Mouse (Mus musculus) liver, embryonic 15.5 days (tissue): ENCODE data around the gene Nme8. TPM values are rescaled to one million over a fixed set of nuclear protein-coding genes. Genes with fewer than 3 reads are reported as not detected.

ENCODE experiments used
- ATAC-seq: fragments of 200-750 bp; cut with Nextera tagmentation; 2 replicates; pipeline ENCODE4 v1.8.0; 2017; ENCODE audit warnings: moderate number of reproducible peaks, mild to moderate bottlenecking, moderate library complexity; ENCODE audit not compliant: insufficient read depth
- H3K27ac ChIP-seq: fragments of 300-500 bp; sonication (generic); replicated peaks from 2 replicates; pipeline ENCODE4 v1.5.1; 2015; ENCODE audit warnings: mild to moderate bottlenecking, inconsistent platforms
- H3K27me3 ChIP-seq: fragments of 300-500 bp; sonication (generic); 2 replicates; pipeline ENCODE4 v1.6.1; 2015; ENCODE audit warnings: mild to moderate bottlenecking, inconsistent platforms
- H3K36me3 ChIP-seq: fragments of 300-500 bp; sonication (generic); replicated peaks from 2 replicates; pipeline ENCODE4 v1.6.1; 2015; ENCODE audit warnings: moderate library complexity, mild to moderate bottlenecking, inconsistent platforms
- H3K4me1 ChIP-seq: fragments of 300-500 bp; sonication (generic); replicated peaks from 2 replicates; pipeline ENCODE4 v1.6.1; 2015; ENCODE audit warnings: inconsistent platforms
- H3K4me2 ChIP-seq: fragments of 300-500 bp; sonication (generic); 2 replicates; pipeline ENCODE4 v1.6.1; 2015; ENCODE audit warnings: moderate library complexity, mild to moderate bottlenecking, inconsistent platforms
- H3K4me3 ChIP-seq: fragments of 300-500 bp; sonication (generic); replicated peaks from 2 replicates; pipeline ENCODE4 v1.5.1; 2015; ENCODE audit warnings: mild to moderate bottlenecking, inconsistent platforms
- H3K9ac ChIP-seq: fragments of 300-500 bp; sonication (generic); 2 replicates; pipeline ENCODE4 v1.6.1; 2015; ENCODE audit warnings: moderate library complexity, mild to moderate bottlenecking, inconsistent platforms
- H3K9me3 ChIP-seq: fragments of 300-500 bp; sonication (generic); replicated peaks from 2 replicates; pipeline ENCODE4 v1.6.1; 2016; ENCODE audit warnings: inconsistent platforms
- WGBS: fragments of 180-500 bp; shearing (Covaris S2); methylation state at CpG from one replicate; pipeline ENCODE4 v1.1.7; 2015; ENCODE audit warnings: mixed read lengths; ENCODE audit not compliant: insufficient replicate concordance; 5-methylcytosine and 5-hydroxymethylcytosine counted together
- polyA plus RNA-seq: library from polyadenylated mRNA; unstranded; fragments of >200 nt; fragmentation: Nextera tagmentation; extraction: Ambion mirVana; gene quantifications from 2 replicates; pipeline ENCODE4 v1.2.1, GENCODE M21; 2015

The Nme8 gene
- polyA plus RNA-seq, 1 experiment from 2014 or later = not detected

DNA sequence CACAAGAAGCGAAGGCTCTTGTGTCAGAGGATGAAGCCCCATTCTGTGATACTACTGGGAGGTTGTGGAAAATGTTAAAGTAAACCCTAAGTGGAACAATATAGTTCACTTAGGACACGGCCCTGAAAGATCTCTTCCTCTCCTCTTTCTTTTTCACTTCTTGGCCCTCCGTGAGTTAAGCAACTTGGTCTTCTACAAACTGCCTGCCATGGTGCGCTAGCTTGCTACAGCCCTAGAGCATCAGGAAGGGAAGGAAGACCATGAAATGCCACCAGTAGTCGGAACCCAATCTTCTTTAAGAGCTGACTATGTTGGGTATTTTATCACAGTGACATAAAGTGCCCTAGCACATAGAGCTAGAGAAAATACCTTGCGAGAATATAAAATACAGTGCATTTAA, 7.2 kb downstream of the Nme8 start:
- H3K9ac ChIP-seq = no peak overlapping the region
- H3K4me2 ChIP-seq = peak overlapping the region; percentile 19; the same call in 1 of the 2 replicates
- no peaks in the 10 kb centered on the region for H3K27me3 ChIP-seq
- H3K4me3 ChIP-seq = no peak overlapping the region
- WGBS = 65% methylated on average over 6 of the region's 6 CpGs
- no peak for ATAC-seq
- no peaks in the 10 kb centered on the region for H3K36me3 ChIP-seq
- no peak overlapping the region for H3K27ac ChIP-seq
- H3K9me3 ChIP-seq = no peaks in the 10 kb centered on the region
- H3K4me1 ChIP-seq = no peaks in the 10 kb centered on the region

DNA sequence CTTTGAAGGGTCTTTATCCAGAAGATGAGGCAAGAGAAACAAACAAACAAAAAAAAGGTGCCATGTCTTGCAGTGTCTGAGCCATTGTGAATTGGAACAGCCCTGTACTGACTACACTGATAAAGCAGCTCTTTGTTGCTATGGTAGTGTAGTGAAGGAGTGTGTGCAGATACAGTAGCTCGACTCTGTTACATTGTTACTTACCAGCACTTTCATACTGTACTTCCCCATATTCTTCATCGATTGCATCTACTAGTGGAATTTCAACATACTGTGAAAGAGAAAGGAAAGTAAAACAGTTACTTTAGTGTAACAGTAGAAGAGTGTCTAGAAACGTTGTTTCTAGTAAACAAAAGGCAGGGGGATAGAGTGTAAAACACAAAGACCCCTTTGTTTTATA, 7.6 kb downstream of the Nme8 start:
- no peak for ATAC-seq
- Histone ChIP-seq H3K4me2 (peak overlapping the region; percentile 19; the same call in 1 of the 2 replicates), H3K27ac (no peak overlapping the region), H3K4me1 (no peaks in the 10 kb centered on the region), H3K36me3 (no peaks in the 10 kb centered on the region), H3K9ac (no peak overlapping the region), H3K9me3 (no peaks in the 10 kb centered on the region), H3K4me3 (no peak overlapping the region), H3K27me3 (no peaks in the 10 kb centered on the region)
- WGBS = 32% methylated on average over 3 of the region's 3 CpGs

DNA sequence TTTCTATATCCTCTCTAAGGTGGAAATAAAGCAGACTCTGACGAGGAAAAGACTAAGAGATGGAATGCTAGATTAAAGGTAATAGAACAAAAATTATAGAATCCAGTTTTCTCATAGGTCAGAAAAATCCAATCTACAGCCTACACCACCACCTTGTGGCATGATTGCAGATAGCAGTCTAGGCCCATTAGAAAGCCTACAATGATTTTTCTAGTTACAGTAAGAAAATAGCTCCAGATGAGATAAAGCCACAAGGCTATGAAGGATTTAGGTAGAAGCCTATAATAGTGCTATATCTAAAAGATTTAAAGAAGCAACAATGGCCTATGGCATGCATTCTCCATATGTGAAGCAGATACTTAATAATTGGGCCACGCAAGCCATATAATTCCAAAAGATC, 13.6 kb downstream of the Nme8 start:
- no peak for ATAC-seq
- H3K4me2 ChIP-seq = no peak overlapping the region
- WGBS = 46% methylated on average over 2 of the region's 2 CpGs

DNA sequence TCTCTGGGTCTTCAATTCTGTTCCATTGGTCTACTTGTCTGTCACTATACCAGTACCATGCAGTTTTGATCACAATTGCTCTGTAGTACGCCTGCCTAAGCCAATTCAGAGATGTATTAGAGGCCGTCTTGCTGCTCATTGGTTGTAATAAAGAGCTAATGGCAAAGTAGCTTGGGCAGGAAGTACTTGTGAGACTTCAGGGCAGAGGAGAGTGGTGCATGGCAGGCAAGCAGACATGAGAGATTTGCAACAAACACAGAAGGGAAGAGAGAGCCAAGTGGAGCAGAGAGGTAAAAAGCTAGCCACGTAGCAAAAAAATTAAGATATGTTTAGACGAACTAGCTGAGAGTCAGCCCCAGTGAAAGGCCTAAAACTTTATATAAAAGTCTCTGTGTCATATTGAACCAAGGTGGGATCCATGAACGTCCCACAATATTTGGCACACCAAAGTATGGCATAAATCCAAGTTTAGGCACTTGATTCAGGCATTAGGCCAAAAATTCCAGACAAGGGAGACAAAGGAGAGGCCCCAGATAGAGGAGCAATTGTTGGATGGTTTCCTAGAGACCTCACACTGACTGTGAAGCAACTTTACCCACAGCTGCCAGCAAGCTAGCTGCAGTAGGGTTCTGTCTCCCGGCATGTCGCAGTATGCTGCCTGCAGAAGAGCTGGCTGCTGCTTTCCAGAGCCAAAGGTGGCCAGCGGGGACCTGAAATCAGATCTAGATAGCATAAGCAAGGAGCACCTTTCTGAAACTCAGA, 14.5 kb downstream of the Nme8 start:
- Histone ChIP-seq H3K27me3 (no peaks in the 10 kb centered on the region), H3K27ac (no peak overlapping the region), H3K4me1 (no peaks in the 10 kb centered on the region), H3K9me3 (no peaks in the 10 kb centered on the region), H3K4me2 (no peak overlapping the region), H3K4me3 (no peak overlapping the region), H3K9ac (no peak overlapping the region), H3K36me3 (no peaks in the 10 kb centered on the region)
- no peak for ATAC-seq
- WGBS = 62% methylated on average over 8 of the region's 8 CpGs

More for the DNA sequence above, 13.6 kb downstream of the Nme8 start:
- Histone ChIP-seq H3K9ac (no peak overlapping the region), H3K9me3 (no peaks in the 10 kb centered on the region), H3K27me3 (no peaks in the 10 kb centered on the region), H3K4me1 (no peaks in the 10 kb centered on the region), H3K36me3 (no peaks in the 10 kb centered on the region), H3K27ac (no peak overlapping the region), H3K4me3 (no peak overlapping the region)

DNA sequence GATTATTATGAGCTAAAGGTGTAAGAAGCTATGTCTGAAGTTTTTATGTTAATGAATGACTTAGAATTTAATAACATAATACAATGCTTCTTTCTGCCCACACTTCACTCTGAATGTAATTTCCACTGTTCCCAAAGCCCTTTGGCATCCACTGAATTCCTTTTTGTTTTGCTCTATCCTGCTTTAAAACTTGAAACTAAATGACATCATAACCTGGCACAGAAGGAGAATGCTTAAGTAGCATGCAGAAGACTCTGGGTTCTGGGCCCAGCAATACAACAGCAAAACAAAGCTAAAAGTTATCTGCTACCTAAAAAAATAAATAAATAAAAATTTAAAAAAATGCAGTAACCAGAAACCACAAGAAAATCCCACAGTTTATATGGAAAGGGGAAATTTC, 23.0 kb downstream of the Nme8 start:
- Histone ChIP-seq H3K36me3 (no peaks in the 10 kb centered on the region), H3K4me2 (no peak overlapping the region), H3K9ac (no peak overlapping the region), H3K4me3 (no peak overlapping the region), H3K4me1 (no peaks in the 10 kb centered on the region), H3K9me3 (no peaks in the 10 kb centered on the region), H3K27ac (no peak overlapping the region), H3K27me3 (no peaks in the 10 kb centered on the region)
- ATAC-seq = no peak

DNA sequence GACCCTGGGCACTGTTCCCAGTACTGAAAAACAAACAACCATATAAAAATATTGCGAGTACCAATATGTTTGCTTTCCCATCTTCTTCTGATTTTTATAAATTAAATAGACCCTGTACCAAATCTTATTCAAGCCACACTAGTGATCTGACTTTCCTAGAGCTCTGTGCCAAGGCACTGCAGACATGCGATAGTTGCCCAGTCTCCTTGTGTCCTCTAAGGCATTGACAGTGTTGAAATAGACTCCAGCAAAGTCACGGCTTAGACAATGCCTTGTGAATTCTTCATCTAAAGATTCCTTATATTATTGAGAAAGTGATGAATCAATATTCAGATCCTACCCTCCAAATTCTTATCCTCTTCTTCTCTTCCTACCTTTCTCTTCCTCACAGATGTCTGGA, 23.6 kb downstream of the Nme8 start:
- no peak for ATAC-seq
- Histone ChIP-seq H3K9ac (no peak overlapping the region), H3K36me3 (no peaks in the 10 kb centered on the region), H3K4me2 (no peak overlapping the region), H3K27ac (no peak overlapping the region), H3K4me3 (no peak overlapping the region), H3K27me3 (no peaks in the 10 kb centered on the region), H3K9me3 (no peaks in the 10 kb centered on the region), H3K4me1 (no peaks in the 10 kb centered on the region)
- WGBS = 74% methylated on average over 3 of the region's 3 CpGs

DNA sequence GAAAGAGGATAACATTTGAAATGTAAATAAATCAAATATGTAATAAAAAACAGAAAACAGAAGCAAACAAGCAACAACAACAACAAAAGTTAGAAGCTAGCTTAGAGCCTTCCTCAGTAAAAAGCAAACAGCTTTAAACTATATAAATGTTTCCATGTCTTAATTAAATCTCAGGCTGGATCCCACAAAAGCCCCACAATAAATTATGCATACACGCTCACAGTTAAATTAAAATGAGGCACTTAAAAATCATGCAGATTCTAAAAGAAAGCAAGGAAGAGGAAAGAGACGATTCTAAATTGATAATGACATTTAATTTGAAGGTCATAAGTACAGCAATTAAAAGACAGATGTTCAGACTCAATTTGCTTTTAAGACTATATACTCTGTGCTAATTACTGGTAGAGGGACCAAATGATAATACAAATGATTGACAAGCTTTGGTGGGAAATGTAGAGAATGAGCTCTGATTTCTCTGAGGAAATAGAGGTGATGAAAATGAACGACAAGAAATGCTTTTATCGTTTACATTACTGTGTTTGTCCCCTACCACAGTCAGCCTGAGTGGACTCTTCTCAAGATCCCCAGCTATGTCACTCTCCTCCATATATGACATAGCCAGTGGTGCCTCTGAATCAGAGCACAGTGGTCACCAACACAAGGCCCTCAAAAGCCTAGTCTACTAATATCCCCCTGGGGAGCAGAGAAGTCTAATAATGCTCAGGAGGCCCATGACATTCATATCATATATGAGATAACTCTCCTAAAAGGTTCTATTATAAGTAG, 29.0 kb downstream of the Nme8 start:
- H3K27me3 ChIP-seq = no peaks in the 10 kb centered on the region
- no peaks in the 10 kb centered on the region for H3K36me3 ChIP-seq
- WGBS = 60% methylated on average over 4 of the region's 4 CpGs
- H3K9me3 ChIP-seq = no peaks in the 10 kb centered on the region
- no peak for ATAC-seq
- no peak overlapping the region for H3K27ac ChIP-seq
- no peak overlapping the region for H3K4me2 ChIP-seq
- H3K4me1 ChIP-seq = no peaks in the 10 kb centered on the region
- no peak overlapping the region for H3K9ac ChIP-seq
- no peak overlapping the region for H3K4me3 ChIP-seq

DNA sequence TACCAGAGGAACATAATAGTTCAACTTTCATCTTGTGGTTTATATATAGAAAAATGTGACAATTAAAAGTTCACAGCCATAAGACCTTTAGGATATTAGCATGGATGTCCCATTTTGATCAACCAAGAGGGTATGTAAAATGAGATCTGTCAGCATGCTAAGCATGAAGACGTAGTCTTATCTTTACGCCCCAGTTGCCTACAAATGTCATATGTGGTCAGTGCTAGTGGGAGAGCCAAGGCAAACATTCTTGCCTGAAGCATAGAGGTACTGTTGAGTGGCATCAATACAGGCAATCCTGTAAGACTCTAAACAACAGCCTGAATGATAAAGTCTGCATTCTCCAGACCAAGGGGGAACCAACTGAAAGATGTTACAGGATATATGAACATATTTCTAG, 45.2 kb downstream of the Nme8 start:
- Histone ChIP-seq H3K27me3 (no peaks in the 10 kb centered on the region), H3K9ac (no peak overlapping the region), H3K36me3 (no peaks in the 10 kb centered on the region), H3K4me2 (no peak overlapping the region), H3K4me3 (no peak overlapping the region), H3K9me3 (no peaks in the 10 kb centered on the region), H3K4me1 (peaks cover 12% of the 10 kb centered on the region), H3K27ac (no peak overlapping the region)
- WGBS = 27% methylated on average over 2 of the region's 2 CpGs
- ATAC-seq = peak; percentile 62

DNA sequence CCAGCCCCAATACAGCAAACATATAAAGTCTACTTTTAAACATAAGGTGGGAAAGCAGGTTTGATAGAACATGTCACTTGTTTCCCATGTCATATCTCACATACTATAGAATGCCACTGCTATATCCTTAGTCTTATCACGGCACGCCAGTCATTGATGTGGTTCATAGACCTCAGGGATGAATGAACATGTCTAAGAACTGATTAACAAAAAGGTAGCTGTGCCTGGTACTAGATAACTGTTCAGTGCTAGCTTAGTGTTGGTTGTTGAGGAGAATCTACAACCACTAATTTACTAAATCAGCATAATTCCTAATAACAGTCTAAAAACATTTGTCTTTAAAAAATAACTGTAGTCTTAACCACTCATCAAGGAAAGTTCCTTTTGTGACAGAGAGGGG, 47.8 kb downstream of the Nme8 start:
- Histone ChIP-seq H3K36me3 (no peaks in the 10 kb centered on the region), H3K27ac (no peak overlapping the region), H3K4me1 (peaks cover 12% of the 10 kb centered on the region), H3K9ac (no peak overlapping the region), H3K4me3 (no peak overlapping the region), H3K27me3 (no peaks in the 10 kb centered on the region), H3K4me2 (no peak overlapping the region; the same call in 1 of the 2 replicates), H3K9me3 (no peaks in the 10 kb centered on the region)
- 23% methylated on average over 2 of the region's 2 CpGs for WGBS
- peak; percentile 97 for ATAC-seq

DNA sequence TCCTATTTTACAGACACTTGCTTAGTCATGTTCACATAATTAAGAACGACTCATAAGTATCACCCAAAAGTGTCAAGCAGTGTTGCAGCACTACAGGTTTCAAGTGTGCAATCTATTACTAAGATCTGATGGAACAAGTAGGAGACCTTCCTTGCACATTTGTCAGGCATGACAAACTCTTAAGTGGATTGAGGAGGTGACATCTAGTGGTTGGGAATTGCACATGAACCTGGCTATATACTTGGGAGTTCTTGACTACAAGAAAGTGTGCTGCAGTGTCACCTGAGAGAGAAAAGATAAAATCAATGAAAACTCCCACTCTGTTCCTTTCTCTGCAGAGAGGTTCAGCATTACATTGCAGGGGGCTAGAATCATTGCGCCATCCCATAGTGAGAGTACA, 53.4 kb downstream of the Nme8 start:
- Histone ChIP-seq H3K9me3 (no peaks in the 10 kb centered on the region), H3K4me2 (no peak overlapping the region), H3K27me3 (no peaks in the 10 kb centered on the region; the same call in 1 of the 2 replicates), H3K27ac (no peak overlapping the region), H3K9ac (no peak overlapping the region), H3K36me3 (no peaks in the 10 kb centered on the region), H3K4me3 (no peak overlapping the region), H3K4me1 (peaks cover 4% of the 10 kb centered on the region)
- ATAC-seq = no peak
- 52% methylated on average over 2 of the region's 2 CpGs for WGBS

DNA sequence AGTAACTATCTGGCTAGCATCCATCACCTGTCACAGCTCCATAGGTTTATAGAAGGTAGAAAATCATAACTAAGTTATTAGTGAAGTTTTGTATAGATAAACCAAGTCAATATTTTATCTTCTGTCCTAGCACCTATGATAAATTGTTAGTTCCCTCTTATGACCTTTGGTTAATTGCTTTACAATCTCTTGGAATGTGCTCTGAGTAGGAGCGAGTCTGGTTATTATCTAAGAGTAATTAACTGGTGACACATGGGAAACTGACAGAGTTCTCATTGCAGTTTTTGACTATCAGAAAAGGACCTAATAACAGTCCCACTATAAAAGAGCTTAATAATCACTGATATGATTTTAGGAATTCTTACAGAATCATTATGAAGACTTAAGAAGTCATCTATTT, 54.1 kb downstream of the Nme8 start:
- no peak overlapping the region for H3K4me3 ChIP-seq
- no peak overlapping the region for H3K27ac ChIP-seq
- H3K9ac ChIP-seq = no peak overlapping the region
- H3K9me3 ChIP-seq = no peaks in the 10 kb centered on the region
- no peaks in the 10 kb centered on the region for H3K36me3 ChIP-seq
- no peak for ATAC-seq
- no peaks in the 10 kb centered on the region for H3K4me1 ChIP-seq
- WGBS = 54% methylated on average over 1 of the region's 1 CpGs
- no peak overlapping the region for H3K4me2 ChIP-seq
- H3K27me3 ChIP-seq = no peaks in the 10 kb centered on the region; the same call in 1 of the 2 replicates
